Mouse (Mus musculus): ENCODE measurements around the gene Tspan18. TPM values are rescaled to one million over a fixed set of nuclear protein-coding genes. Genes with fewer than 3 reads are reported as not detected.

Tspan18 gene
- polyA plus RNA-seq (2015; fragmentation: Nextera tagmentation; extraction: Ambion mirVana) = 4.9 and 5.6 TPM in 2 replicates

GRCm38 (mm10) chr2:93333817-93334731 is at the start of gene Tspan18:
TSS of gene Tspan18 (minus strand) at chr2:93334505.
- peak; percentile 44 for DNase-seq (ENCODE audit: low spot score)

DNA sequence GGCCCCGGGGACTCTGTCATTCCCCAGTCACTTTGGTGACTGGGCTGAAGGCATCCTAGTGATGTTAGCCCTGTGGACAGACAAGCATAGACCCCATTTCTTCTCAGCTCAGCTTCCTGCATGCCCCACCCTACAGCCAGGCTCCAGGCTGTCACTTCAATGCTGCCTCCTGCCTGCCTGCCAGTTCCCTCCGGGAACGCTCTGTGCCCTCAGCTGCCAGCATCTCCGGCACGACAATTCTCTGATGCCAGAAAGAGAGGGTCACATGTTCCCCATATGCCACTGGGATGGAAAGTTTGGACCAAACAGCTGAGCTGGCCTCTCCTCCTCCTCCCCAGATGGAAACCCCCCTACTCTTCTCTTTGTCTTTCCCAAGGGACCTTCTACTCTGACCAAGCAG is 49.5 kb upstream of the Tspan18 start:
- no peak for DNase-seq (ENCODE audit: low spot score)

DNA sequence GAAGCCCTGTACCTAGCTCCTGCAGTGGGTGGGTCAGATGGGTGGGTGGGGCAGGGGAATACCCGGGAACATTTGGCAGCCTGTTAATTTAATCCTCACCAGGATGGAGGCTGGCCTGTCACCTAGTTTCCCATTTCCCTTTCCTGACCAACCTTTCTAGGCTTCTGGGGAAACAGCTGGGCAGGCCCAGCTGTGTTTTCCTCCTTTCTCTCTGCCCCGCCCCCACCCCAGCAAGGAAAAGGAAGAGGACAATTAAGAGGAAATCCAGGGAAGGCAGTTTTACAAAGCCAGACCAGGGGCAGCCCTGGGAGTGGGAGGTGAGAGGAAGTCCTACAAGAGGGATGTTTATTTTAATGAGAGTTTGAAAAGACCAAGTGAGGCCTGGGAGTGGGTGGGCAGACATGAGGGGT is 46.4 kb upstream of the Tspan18 start:
- DNase-seq (ENCODE audit: low spot score) = no peak

DNA sequence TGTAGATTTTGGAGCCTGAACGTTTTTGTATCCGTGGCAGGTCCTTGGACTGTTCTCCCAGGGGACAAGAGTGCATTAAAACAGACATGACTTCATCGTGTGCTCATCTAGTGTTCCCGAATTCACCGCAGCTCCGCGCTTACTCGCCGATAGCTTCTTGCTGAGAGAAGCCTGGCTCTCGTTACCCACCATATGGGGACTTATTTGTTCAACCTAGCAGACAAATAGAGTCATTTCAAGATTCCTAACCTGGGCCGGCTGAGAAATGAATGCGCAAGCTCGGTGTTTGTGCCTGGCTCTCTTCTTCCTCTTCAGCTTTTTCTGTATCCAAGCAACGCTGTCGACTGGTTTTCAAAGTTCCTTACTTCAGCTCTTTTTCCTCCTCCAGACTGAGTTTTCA is 43.5 kb upstream of the Tspan18 start:
- DNase-seq (ENCODE audit: low spot score) = no peak

- DNase-seq (ENCODE audit: low spot score) = no peak
Measured at GRCm38 (mm10) chr2:93377157-93377556, 42.9 kb upstream of the Tspan18 start.

- DNase-seq (ENCODE audit: low spot score) = no peak
Measured at GRCm38 (mm10) chr2:93372872-93373271, 38.6 kb upstream of the Tspan18 start.

GRCm38 (mm10) chr2:93372097-93372571 is 37.8 kb upstream of the Tspan18 start:
- no peak for DNase-seq (ENCODE audit: low spot score)

DNA sequence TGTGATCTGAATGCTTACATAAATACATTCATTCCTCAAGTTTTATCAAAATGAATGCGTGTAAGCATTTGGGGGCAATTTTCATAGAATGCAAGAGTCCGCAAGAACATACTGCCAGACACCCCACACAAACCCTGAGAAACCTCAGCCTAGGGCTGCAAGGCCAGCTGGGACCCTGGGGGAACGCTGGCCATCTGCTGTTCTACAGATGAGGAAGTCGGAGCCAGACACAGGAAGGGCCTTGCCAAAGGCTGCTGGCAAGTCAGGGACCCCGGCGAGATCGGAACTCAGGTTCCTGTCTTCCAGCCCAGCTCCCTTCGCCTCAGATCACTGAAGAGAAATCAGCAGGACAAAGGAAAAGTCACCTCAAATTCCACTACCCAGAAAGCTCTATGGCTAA is 34.6 kb upstream of the Tspan18 start:
- DNase-seq (ENCODE audit: low spot score) = no peak

DNA sequence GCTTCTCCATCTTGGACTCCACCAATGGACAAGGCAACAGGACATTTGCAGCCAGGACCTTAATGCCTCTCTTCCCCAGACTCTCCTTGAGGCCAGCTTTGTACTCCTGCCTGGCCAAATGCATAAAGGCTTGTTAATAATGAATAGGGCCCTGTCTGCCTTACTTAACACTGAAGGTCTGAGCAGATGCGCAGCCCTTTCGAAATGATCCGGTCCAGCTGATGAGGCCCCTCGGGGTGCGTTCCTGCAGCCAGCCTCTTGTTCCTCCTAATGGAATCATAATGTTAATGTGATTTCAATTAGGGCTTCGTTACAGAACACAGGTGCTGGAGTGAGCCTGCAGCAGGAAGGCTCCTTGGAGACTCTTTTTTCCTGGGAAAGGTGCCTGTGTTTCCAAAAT is 33.7 kb upstream of the Tspan18 start:
- DNase-seq (ENCODE audit: low spot score) = no peak

GRCm38 (mm10) chr2:93365411-93365810 is 31.1 kb upstream of the Tspan18 start:
- no peak for DNase-seq (ENCODE audit: low spot score)

- DNase-seq (ENCODE audit: low spot score) = no peak
Measured at GRCm38 (mm10) chr2:93364951-93365350, 30.6 kb upstream of the Tspan18 start.

- no peak for DNase-seq (ENCODE audit: low spot score)
Measured at GRCm38 (mm10) chr2:93361454-93361853, 27.1 kb upstream of the Tspan18 start.

DNA sequence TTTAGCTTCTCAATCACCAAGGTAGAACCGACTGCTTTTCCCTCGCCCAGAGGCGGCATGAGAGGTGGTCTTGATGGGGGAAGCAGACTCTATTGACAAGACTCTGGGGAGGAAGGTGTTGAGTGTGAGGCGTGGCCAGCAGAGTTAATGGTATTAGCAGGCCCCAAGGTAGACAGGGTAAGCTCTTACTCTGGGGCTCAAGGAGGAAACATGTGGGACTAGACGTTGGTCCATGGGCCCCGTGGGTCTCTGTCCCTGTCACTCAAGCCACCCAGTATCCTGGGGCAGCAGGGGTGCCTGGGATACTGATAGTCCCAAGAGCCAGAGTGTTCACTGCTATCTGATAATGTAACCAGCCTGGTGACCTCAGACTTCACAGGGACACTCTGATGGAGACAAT is 26.0 kb upstream of the Tspan18 start:
- no peak for DNase-seq (ENCODE audit: low spot score)

DNA sequence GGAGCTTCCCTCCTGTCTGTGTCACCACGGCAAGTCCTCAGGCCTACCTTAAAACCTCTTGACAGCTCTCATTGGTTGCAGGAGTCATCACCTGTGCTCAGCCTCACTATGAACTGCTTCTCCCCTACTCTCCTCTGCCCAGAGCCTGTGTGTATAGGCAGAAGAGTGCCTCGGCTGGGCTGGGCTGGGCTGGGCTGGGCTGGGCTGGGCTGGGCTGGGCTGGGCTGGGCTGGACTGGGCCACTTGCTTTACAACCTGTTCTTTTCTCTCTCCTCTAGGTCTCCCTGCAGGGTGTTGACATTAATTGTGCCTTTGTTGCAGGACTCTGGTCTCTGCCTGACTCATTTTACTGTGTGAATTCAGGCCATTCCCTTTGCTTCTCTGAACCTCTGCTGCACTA is 23.1 kb upstream of the Tspan18 start:
- DNase-seq (ENCODE audit: low spot score) = no peak

GRCm38 (mm10) chr2:93355845-93356244 is 21.5 kb upstream of the Tspan18 start:
- no peak for DNase-seq (ENCODE audit: low spot score)

DNA sequence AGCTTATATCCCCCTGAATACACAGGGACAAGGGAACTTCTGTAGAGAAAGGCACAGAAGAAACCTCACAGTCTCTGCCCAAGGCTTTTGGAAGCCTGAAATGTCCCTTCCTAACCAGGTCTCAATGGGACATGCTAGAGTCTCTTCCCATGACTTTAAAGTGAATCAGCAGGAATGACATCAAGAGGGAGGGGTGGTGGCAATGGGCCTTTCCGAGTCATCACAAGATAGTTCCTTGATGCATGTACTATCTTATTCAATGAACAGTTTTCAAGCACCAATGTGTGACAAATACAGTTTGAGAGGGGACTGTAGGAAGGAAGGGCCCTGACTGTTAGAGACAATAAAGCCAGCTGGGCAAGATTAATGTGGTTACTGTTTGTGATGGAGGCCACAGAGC is 20.3 kb upstream of the Tspan18 start:
- DNase-seq (ENCODE audit: low spot score) = no peak

DNA sequence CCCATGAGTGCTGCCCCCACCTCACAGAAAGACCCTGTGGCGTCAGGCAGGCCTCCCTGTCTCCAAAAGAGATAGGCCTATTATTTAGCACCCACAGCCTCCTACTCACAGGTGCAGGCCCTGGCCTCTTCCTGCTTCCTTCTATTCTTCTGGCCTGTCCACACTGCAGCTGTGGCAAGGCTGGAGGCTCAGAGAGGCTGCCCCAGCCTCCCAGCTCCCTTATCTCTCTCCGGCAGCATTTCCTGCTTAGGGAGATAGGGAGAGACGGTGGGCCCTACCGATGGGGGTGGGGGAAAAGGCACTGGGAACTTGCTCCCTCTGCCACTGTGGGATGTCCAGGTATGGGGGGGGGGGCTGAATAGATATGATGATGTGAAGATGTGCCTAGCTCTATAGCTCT is 19.4 kb upstream of the Tspan18 start:
- DNase-seq (ENCODE audit: low spot score) = no peak

- no peak for DNase-seq (ENCODE audit: low spot score)
Measured at GRCm38 (mm10) chr2:93352915-93353685, 18.8 kb upstream of the Tspan18 start.

DNA sequence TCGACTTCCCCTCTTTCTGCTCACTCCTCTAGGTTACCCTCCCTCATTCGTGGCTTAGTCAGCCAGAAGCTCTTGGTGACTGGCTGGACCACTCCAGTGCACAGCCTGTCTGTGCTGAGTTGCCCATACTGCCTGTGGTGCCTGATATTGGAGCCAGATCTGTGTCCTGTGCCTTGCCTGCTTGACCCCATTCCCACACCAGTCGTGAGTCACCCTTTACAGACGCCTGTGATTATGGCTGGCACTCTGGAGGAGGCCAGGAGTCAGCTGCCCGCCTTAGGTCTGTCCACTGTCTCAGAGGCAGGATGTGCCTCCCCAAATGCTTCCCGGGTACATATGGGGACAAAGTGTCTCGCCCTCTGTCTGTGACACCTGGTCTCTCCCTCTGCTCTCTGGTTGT is 17.0 kb upstream of the Tspan18 start:
- no peak for DNase-seq (ENCODE audit: low spot score)

GRCm38 (mm10) chr2:93347018-93347417 is 12.7 kb upstream of the Tspan18 start:
- no peak for DNase-seq (ENCODE audit: low spot score)

- DNase-seq (ENCODE audit: low spot score) = no peak
Measured at GRCm38 (mm10) chr2:93346609-93347008, 12.3 kb upstream of the Tspan18 start.

- DNase-seq (ENCODE audit: low spot score) = no peak
Measured at GRCm38 (mm10) chr2:93345663-93346268, 11.5 kb upstream of the Tspan18 start.

All from thymus, postnatal 0 days (tissue).